Mouse (Mus musculus) activated CD4-positive, CD25-positive, alpha-beta regulatory T cell, adult 4 months (primary cell): ENCODE results near the gene Fscn3. TPM values are rescaled to one million over a fixed set of nuclear protein-coding genes. Genes with fewer than 3 reads are reported as not detected.

Experiments
- ATAC-seq: one replicate; pipeline ENCODE4 v1.8.0; 2017
- polyA plus RNA-seq, 2 experiments: library from polyadenylated mRNA; unstranded; fragments of 100-300 nt; shearing (Covaris generic); gene quantifications; one replicate each; pipeline ENCODE4 v1.2.1; 2017

The Fscn3 gene
- polyA plus RNA-seq, 2 experiments from 2014 or later, result not detected

DNA sequence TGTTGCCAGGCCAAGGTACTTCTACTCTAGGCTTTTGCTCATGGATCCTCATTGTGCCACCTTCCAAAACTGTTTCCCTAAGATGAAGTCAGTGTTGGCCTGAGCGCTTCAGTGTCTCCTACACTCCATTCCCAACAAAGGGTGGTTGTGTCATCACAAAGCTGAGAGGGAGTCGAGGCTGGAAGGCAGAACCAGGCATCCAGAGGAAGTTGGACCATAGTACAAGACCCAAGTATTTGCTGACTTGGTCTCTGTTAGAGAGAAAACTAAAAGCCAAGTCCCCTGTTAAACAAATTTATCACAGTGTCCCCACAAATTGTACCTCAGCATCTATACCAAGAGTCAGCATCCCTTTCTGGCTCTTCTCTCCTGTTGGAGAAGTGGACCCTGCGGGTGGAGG lies 701 bp downstream of the Fscn3 start, which contains the start of gene Gcc1:
TSS of gene Gcc1 (minus strand) at position 101 of the 400 bp plus-strand sequence.
- ATAC-seq, result no peak

DNA sequence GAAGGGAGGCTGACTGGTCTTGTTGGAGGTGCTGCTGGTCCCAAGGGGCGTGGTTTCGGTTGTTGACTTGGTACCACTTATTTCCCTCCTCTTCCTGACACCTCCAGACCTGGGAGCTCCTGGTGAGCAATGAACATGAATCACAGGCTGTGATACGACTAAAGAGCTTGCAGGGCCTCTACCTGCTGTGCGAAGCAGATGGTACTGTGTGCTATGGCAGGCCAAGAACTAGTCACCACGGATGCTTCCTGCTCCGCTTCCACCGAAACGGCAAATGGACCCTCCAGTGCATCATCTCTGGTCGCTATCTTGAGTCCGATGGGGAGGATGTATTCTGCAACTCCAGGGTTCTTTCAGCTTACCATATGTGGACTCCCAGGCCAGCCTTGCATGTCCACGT lies 2.3 kb downstream of the Fscn3 start:
- ATAC-seq, result no peak

DNA sequence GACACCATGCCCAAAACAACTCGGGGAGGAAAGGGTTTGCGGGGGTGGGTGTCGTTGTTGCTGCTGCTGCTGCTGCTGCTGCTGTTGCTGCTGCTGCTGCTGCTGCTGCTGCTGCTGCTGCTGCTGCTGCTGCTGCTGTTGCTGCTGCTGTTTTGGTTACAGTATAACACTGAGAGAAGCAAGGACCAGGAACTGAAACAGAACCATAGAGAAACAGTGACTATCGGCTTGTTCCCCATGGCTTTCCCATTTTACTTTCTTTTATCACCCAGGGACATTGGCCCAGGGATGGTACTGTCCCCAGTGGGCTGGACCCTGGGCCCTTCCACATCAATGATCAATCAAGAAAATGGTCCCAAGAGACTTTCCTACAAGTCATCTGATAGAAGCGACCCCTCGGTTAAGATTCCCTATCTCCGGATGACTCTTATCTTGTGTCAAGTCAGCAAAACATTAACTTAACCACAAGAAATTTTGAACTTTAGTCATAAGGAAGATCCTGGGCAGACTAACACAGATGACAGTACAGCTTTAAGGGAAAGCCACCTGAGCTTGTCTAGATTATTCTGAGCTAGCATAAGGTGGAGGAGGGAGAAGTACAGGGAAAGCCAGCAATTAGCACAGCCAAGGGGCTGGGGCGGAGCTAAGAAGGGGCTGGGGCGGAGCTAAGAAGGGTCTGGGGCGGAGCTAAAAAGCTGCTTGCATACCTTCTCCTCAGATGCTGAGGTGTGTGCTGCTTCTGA lies 3.4 kb downstream of the Fscn3 start:
- ATAC-seq, result no peak

DNA sequence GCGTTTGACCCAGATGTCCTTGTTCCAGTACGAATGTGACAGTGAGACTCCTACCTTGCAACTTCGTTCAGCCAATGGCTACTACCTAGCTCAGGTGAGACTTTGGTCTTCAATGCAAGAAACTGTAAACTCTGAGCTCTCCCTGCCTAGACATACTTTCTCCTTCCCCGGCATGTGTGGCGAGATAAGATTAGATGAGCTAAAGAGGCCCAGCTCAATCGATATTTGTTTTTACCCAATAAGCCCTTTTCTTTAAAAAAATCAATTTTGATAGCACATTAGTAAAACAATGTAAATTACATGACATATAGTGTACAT lies 3.9 kb downstream of the Fscn3 start:
- ATAC-seq, result no peak

GRCm38 (mm10) chr6:28447937-28448336 lies 20.3 kb downstream of the Fscn3 start:
- ATAC-seq, result no peak

- ATAC-seq, result no peak
Measured at GRCm38 (mm10) chr6:28449253-28449652, 21.7 kb downstream of the Fscn3 start, which contains the start of gene Pax4. Gene Pax4, minus strand, starts transcription at chr6:28449353.

DNA sequence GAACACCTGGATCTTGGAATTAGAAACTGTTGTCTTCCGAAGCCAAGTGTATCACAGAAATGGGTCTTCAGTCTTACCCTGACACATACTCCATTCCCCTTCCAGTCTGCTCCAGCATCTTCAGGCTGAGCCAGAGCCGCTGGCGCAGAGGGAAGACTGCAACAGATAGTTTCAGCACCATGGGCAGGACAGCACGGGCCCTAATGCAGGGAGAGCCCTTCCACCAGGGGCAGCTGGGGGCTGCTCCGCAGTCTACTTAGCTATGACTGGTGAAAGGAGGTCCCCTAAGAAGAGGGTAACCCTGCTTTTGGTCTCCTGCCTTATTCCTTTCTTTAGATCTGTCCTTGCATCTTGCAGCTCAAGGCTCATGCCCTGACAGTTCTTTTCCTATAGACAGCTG lies 22.9 kb downstream of the Fscn3 start:
- no peak for ATAC-seq

- ATAC-seq, result no peak
Measured at GRCm38 (mm10) chr6:28450977-28451376, 23.4 kb downstream of the Fscn3 start.

- ATAC-seq, result no peak
Measured at GRCm38 (mm10) chr6:28459221-28459668, 31.7 kb downstream of the Fscn3 start.

- ATAC-seq, result no peak
Measured at GRCm38 (mm10) chr6:28460534-28460933, 32.9 kb downstream of the Fscn3 start.

GRCm38 (mm10) chr6:28464630-28465029 lies 37.0 kb downstream of the Fscn3 start:
- ATAC-seq, result no peak

DNA sequence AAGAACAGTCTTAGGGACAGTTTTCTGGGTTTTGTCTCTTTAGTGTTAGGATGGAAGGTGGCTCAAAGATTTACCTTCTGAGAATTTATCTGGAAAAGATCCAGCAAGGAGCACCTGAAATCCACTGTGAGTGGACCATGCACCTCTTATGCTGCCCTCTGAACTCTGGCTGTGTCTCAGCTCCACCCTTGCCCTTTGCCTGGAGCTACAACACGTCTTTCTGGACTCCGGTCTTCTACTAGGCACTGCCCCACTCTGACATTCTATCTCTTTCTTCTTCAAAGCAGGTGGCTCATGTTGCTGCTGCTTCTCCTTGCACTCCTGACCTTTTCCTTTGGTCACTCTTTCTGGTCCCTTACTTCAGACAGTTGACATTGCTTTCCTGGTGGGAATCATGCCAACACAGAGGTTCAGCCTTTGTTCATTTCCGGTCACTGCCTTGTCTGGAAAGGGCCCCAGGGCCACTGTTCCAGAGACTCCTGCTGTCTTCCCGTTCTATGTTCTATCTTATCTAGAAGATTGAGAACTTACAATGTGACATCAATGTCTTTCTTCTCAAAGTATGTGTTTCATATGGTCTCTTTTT lies 42.5 kb downstream of the Fscn3 start:
- ATAC-seq, result no peak

DNA sequence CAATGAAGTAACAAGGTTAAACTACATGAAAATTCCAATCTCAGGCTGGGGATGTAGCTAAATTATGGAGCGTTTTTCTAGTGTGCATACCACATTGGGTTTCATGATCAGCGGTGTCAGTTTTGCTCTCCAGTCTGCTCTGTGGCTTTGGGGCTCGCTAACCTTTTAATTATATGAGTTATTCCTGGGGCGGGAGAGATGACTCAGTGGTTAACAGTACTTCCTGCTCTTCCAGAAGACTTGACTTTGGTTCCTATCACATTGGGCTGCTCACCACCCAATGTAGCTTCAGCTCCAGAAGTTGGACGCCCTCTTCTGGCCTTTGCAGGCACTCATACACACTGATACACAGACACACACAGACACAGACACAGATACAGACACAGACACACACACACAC lies 43.0 kb downstream of the Fscn3 start:
- ATAC-seq, result no peak

GRCm38 (mm10) chr6:28471284-28472035 lies 43.9 kb downstream of the Fscn3 start:
- no peak for ATAC-seq

- ATAC-seq, result no peak
Measured at GRCm38 (mm10) chr6:28474211-28474610, 46.6 kb downstream of the Fscn3 start.

DNA sequence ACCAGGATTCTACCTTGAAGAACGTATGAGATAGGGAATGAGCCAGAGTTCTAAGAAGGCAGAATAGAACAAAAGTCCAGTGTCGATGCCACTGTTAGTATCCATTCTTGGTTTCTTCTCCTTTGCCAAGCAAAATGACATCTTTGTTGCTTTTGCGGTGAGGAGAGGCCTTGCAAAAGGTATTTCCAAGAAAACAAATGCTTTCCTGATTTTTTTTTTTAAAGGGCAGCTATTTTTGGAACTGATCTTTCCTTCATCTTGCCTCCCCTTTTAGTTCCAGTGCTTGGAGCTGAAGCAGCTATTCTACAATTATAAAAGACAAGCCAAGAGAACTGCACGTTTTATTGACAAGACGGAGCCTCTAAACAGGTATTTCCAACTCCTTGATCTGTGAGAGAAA lies 47.2 kb downstream of the Fscn3 start, which contains the start of gene Snd1:
TSS of gene Snd1 (plus strand) at position 301 of the 400 bp plus-strand sequence.
- ATAC-seq, result no peak

DNA sequence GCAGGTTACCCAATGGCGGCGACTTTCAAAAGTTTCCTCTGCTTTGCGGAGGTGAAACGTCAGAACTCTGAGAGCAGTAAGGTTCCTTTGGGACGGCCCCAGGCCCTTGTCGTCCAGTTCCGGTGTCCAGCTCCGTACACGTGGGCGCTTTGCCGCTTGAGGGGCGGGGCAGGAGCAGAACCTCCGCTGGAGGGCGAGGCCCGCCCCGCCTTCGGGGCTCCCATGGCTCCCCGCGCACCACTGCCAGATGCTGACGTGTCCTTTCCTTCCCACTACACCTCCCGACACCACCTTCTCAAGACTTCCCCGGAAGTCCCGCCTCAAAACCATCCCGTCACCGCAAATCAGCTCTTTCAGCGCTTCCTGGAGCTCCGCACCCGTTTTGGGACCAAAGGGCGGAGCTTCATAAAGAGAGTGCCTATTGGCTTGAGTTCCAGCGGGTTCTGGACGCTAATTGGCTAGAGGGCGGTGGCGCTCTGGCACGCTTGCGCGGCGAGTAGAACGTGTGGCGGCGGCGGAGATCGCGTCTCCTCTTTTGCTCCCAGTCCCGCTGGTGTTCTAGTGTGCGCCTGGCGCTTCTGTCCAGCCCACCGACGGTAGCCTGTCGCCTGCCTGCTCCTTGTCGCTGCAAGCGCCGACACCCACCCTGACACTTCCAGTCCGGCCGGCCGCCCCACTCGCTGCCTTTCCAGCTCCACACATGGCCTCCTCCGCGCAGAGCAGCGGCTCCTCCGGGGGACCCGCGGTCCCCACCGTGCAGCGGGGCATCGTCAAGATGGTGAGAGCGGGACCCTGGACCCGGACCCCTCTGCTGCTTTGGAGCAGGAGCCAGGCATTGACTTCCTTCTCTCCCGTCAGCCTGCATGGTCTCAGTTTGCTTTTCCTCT lies 52.5 kb downstream of the Fscn3 start:
- ATAC-seq, result peak; percentile 94

- ATAC-seq, result no peak
Measured at GRCm38 (mm10) chr6:28480752-28481492, 53.3 kb downstream of the Fscn3 start.

DNA sequence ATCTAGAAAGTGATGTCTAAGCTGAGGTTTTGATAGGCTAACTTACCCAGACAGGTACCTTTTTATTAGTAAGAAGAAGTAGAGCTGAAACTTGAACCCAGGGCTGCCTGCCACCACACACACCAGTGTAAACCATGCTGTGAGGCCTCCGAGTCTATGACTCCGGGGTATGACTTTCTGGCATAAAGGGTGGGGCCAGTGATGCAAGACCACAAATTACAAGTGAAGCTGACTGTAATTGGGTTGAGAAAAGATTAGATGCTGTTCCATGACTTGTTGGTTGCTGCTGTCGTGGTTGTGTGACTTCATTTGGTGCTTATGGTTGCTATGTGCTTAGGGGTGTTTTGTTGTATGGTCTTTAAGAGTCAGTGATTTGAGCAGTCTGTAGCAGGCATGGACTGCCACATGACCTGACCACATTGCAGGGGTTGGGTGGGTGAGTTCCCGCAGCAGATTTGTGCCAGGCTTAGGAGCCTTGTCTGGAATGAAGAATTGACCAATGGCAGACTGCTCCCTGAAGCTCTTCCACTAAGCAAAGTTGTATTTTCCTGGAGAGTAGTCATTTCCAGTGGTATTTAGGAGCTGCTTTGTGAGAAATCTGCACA lies 55.2 kb downstream of the Fscn3 start:
- ATAC-seq, result no peak

GRCm38 (mm10) chr6:28486008-28486407 lies 58.4 kb downstream of the Fscn3 start:
- ATAC-seq, result no peak

DNA sequence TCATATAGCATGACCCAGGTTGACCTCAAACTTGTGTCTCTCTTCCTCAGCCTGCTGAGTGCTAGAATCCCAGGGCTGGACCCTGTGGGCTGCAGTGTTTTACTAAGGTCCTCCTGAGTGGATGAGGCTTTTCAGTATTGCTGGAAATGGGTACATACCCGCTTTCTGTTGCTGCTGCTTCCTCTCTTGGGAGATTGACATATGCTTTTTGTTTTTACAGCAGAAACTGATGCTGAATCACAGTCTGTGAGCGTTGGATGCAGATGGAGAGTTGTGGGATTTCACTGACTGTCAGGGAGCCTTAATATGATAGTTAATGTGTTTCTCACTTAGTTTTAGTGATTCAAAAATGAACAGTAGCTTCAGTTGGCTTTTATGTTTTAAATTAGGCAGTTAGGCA lies 58.9 kb downstream of the Fscn3 start:
- peak; percentile 28 for ATAC-seq
